Mouse (Mus musculus): Measurements from ENCODE around the gene S100a3.

- TF ChIP-seq POLR2A (IDR thresholded peaks at IDR 0.05; ENCODE audit: control insufficient read depth, extremely low read depth, insufficient read depth, low read length, poor library complexity): no peak
- TF ChIP-seq CTCF (IDR thresholded peaks at IDR 0.05; ENCODE audit: borderline replicate concordance, control insufficient read depth, extremely low read depth, insufficient read depth, low read length, poor library complexity): no peak
Measured at GRCm38 (mm10) chr3:90579433-90579832, 19.1 kb downstream of the S100a3 start.
